Mouse (Mus musculus) layer of hippocampus, adult 18-20 months (tissue): ENCODE measurements around the gene Edem3. TPM values are rescaled to one million over a fixed set of nuclear protein-coding genes. Genes with fewer than 3 reads are reported as not detected.

Experiments
- DNase-seq, 2 experiments: peaks; one replicate each; pipeline ENCODE4 v3.0.0; 2022; ENCODE audit warnings: low spot score in 2 of 2
- long read RNA-seq: library from polyadenylated mRNA; stranded (forward); transcript quantifications from one replicate; pipeline ENCODE4 v2.0.0, GENCODE M21; 2021
- total RNA-seq, 2 experiments: library from RNA; stranded (reverse); gene quantifications; 2 replicates each; pipeline ENCODE4 v1.2.3; 2021

The Edem3 gene
- 10 to 100 TPM; 38.8 to 39.3 TPM for total RNA-seq
- long read RNA-seq, full-length matches to known transcripts: 35 of 62 reads
- long read RNA-seq, partial matches to known transcripts: 3 of 62 reads
- long read RNA-seq, other reads (novel, unspliced or antisense): 24 of 62 reads

GRCm38 (mm10) chr1:151754881-151755659 is at the start of gene Edem3:
TSS of gene Edem3 (plus strand) at chr1:151755371.
- peak; percentile 99 for DNase-seq

GRCm38 (mm10) chr1:151705723-151706396 is 49.3 kb upstream of the Edem3 start:
- peak; percentile 61 to 94 for DNase-seq

- DNase-seq: no peak
Observed at GRCm38 (mm10) chr1:151706397-151706752, 48.8 kb upstream of the Edem3 start.

DNA sequence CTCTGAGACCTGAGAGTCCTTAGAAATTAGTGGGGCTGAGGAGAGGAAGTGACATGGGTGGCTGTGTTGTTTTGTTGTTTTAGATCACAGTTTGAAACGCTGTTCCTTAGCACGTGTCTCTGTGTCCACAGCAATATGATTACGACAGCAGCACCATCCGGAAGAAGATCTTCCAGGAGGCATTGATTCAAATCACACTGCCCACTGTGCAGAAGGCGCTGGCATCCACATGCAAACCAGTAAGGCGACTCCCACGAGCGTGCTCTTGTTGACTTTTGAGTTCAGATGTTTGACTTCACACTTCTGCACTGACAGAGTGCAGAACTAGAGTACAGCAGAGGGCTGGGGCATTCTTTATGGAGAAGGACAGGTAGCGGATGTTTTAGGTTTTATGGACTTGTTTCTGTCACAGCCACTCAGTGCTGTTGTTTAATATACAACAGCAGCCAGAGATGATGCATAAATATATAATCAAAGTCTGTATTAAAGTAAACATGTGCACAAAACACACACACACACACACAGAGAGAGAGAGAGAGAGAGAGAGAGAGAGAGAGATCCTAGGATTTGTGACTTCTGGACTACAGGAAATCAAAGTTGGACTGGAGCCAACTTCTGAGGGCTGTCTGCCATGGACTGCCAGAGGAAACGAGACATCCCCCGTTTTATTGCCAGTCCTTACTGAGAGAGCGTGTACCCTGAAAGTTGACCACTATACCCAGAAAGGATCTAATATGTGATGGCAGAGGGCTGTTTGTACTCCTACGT is 46.0 kb upstream of the Edem3 start:
- no peak for DNase-seq

DNA sequence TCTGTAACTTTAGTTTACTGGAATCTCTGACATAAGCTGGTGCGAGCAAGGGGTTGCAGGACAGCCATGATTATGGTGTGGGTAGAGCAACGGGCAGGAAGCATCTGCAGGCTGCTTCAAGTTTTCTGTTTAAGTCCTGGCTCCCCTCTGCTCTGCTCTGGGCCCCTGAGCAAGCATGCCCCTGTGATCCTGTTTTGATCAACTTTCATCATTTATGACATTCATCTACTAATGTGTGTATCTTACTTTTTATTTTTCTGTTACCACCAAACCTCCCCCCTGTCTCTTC is 45.5 kb upstream of the Edem3 start:
- no peak for DNase-seq

DNA sequence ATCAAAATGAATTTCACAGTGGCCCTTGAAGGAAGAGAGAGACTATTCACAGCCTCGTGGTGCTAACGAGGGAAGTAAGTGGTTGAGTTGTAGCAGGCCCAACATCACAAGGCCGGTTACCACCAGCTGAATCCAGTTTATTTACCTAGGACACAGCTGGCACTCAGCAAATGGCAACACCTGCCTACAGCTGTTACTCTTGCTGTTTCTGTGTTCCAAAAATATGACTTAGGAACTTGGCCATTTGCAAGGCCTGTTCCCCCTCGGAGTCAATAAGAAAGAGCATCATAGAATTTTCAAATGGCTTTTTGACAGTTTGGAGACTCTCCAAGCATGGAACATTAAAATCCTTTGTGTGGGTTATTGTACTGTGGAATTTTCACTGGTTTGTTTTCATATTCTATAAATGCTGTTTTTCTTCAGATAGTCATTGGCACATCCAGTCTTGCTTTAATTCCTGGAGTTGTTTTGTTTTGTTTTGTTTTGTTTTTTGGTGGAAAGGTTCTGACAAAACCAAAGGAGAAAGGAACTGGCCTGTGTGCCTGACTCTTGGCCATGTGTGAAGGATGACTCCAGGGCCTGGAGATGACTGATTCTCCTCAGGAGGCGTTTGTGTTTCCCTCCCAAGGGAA is 44.6 kb upstream of the Edem3 start:
- DNase-seq: no peak

DNA sequence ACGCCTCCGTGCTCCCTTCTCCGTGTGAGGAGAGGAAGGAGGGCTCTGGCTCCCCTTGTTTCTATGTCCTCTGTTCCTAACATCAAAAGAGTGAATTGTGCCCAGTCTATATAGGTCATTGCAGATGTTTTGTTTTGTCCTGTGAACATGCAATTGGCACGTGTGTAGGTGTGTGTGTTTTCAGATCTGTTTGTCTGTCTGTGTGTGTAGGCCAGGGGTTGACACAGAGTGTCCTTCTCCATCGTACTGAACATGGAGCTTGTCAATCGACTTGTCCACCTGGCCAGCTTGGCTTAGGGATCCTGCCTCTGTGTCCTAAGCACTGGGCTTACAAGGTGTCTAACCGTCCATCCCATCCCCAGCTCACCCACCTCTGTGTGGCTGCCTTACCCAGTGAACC is 44.1 kb upstream of the Edem3 start:
- DNase-seq: no peak

DNA sequence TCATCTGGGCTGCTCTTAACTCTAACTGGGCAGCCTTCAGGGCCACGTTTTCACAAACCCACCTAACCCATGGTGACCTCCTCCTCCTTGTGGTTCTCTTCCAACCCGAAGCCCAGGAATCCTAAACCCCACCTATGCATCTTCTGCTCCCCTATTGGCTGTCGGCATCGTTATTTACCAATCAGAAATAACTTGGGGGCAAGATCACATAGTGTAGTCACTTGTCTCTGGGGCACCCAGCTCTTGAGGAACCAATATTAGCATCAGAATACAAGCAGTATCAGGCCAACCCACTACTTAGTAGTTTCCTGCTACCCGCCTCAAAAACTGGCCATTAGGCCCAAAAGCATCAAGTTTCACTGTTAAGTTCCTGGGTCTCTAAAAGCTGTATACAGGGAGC is 42.5 kb upstream of the Edem3 start:
- DNase-seq: no peak

GRCm38 (mm10) chr1:151713622-151714021 is 41.5 kb upstream of the Edem3 start:
- no peak for DNase-seq

DNA sequence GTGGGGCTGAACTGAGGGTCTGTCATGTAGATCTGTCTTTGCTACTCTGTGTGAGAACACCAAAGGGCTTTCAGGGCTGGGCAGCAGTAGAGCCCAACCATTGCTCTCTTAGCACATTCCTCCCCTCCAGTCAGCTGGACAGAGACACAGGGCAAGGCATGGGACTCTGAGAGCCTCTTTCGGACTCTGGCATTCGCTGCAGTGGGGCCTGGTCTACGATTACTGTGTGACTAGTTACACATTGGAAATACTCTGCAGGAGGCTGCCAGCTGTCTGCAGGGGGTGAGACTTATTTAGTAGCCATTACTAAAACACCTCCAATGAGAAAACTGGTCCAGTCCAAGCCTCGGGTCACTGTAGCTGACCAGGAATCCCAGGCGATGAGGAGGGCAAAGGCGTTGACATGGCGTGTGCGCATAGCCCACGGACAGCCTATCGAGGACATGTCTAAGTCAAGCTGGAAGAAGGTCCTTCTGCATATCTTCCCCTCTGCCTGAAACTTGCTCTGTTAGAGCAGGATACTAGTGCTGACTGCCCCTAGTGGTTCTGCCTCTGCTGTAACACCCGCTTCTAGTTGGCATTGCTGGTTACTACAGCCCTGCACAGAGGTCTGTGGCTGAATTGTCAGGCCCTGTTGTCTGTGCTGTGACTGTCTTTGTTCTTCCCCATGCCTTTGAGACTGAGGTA is 39.0 kb upstream of the Edem3 start:
- no peak for DNase-seq

DNA sequence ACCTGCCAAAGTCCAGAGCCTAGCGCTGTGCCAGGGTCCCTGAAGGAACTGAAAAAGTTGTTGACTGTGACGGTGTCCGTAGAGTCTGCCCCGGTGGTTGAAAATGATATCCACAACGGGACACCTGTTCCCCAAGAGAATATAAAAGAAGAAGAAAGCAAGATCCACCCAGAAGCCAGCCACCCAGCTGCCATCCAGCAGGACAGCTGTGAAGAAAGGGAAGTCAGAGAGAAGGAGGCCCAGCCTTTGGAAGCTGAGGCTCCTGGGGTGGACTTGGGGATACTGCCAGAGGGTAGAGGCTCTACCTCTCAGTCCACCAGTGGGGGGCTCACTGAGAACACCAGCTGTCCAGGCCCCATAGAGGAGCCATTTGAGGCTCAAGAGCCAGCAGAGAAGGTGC is 37.5 kb upstream of the Edem3 start:
- no peak for DNase-seq

DNA sequence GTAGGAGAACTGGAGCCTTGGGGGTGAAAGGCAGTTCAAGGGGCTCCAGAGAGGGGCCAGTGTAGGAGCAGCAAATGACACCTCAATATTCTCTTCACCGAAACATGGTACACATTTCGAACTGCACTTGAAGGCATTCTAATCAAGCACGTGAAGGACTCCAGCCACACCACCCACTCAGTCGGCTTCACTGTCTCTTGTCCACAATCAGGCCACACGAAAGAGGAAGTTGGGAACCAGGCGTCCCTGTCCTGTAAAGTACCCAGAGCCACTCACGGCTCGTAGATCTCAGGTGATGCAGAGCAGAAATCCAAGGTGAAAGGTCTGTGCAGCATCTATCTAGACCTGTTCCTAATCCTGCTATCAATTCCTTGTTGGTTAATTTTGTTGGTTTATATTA is 36.6 kb upstream of the Edem3 start:
- DNase-seq: no peak

DNA sequence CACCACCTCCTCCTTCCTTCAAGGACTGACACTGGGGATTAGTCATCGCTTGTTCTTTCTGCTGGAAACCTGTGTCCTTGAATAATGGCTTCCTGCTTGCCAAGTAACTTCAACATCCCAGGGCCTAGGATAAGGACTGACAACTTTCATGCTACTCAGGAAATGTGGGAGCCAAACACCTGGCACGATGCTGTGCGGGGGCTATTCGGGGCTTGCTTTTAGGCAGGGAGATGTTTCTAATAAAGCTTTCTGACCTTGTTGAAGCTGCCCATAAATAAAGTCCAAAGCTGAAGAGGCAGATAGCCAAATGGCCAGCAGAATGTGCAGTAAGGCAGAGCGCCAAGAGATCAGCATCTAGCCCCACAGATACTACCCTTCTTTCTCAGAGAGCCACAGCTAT is 35.3 kb upstream of the Edem3 start:
- no peak for DNase-seq

- DNase-seq: no peak
Observed at GRCm38 (mm10) chr1:151720566-151720965, 34.6 kb upstream of the Edem3 start.

- DNase-seq: no peak
Observed at GRCm38 (mm10) chr1:151721357-151721983, 33.7 kb upstream of the Edem3 start.

DNA sequence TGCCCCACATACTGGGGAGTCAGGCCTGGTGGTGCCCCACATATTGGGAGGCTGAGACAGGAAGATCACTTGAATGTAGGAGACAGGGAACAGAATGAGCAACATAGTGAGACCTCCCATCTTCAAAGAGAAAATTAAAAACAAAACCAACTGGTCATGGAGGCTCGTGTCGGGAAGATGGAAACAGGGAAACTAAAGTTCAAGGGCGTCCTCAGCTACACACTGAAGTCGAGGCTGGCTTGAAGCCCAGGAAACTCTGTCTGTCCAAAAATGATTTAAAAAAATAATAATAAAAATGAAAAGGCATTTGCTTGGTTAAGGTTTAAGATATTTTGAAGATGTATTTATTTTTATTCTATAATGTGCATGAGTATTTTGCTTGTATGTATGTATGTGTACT is 31.4 kb upstream of the Edem3 start:
- DNase-seq: no peak

- DNase-seq: no peak
Observed at GRCm38 (mm10) chr1:151725590-151725989, 29.6 kb upstream of the Edem3 start.

GRCm38 (mm10) chr1:151726358-151726757 is 28.8 kb upstream of the Edem3 start:
- DNase-seq: no peak

- no peak for DNase-seq
Observed at GRCm38 (mm10) chr1:151728141-151728540, 27.0 kb upstream of the Edem3 start.

GRCm38 (mm10) chr1:151737146-151737545 is 18.0 kb upstream of the Edem3 start:
- DNase-seq: no peak

DNA sequence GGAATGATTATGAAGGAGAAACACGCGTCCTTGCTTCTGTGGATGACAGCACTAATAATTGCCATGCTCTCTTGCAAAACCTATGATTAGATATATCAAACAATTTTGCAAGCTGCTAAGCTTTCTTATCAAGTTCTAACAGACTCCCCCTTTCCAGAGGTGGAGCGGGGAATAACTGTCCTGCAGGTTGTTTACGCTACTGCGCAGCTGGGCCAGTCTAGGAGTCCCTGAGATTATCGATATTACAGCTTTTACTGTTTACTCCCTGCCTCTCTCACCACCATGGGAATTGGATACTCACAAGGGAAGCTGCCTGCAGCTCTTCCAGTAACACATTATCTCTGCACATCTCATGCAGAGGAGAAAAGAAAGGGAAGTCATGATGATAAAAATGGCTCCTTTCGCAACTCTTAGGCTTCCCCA is 14.0 kb upstream of the Edem3 start:
- DNase-seq: no peak
